Mouse (Mus musculus) B cell, adult 67 days (primary cell): ENCODE measurements around the gene Pon1. TPM values are rescaled to one million over a fixed set of nuclear protein-coding genes. Genes with fewer than 3 reads are reported as not detected.

ENCODE experiments used
- total RNA-seq, 2 experiments: library from RNA; stranded (reverse); gene quantifications; 4 replicates each; pipeline ENCODE4 v1.2.4; 2023

Pon1 gene
- total RNA-seq = not detected

DNA sequence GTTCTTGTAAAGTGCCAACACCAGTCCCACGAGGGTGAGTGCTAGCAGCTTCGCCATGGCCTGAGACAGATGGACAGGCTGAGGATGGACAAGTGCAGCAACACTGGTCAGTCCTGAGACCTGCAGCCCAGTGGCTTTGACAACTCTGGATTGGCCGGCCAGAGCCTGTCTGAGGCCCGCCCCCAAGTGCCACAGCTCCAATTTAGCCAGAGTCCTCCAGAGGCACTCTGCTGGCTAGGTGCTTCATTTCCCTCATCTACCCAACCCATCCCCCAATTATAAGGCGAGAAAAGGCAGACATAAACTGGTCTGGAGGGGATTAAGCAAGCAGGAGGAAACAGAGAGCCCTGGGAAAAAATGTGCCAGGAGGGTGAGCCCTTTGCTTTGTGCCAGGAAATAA lies at the start of gene Pon1:
TSS of gene Pon1 (minus strand) at position 254 of the 400 bp plus-strand sequence.

Other genes with a start within 250 kb of the Pon1 start
- gene Pon3, start 62.3 kb upstream of the Pon1 start, total RNA-seq = 1 to 10 TPM; 1.8 to 4.0 TPM
- 10 to 100 TPM; 27.9 to 36.5 TPM for gene Pon2, start 104.5 kb upstream of the Pon1 start, total RNA-seq
- gene Asb4, start 189.4 kb upstream of the Pon1 start, total RNA-seq = not detected